Mouse (Mus musculus): Measurements from ENCODE around the gene Kirrel3.

GRCm38 (mm10) chr9:34714996-34715619, 229.4 kb downstream of the Kirrel3 start:
- TF ChIP-seq CTCF (IDR thresholded peaks at IDR 0.05) (no peak), EP300 (IDR thresholded peaks at IDR 0.05) (no peak)

Data from lung, postnatal 0 days (tissue).